Mouse (Mus musculus) kidney, postnatal 0 days (tissue): ENCODE results near the gene Nr2f6. TPM values are rescaled to one million over a fixed set of nuclear protein-coding genes. Genes with fewer than 3 reads are reported as not detected.
A peak's percentile ranks its signal among the peaks of the same experiment; 100 is the strongest.

Source experiments
- ATAC-seq: fragments of 200-750 bp; cut with Nextera tagmentation; replicated peaks from 2 replicates; pipeline ENCODE4 v1.8.0; 2017; ENCODE audit warnings: low read depth, moderate number of reproducible peaks, moderate TSS enrichment, moderate library complexity; ENCODE audit not compliant: low FRiP score
- DNase-seq: peaks from one replicate; pipeline ENCODE4 v3.0.0-alpha.2; 2016; ENCODE audit warnings: low spot score
- H3K27ac ChIP-seq: fragments of 300-500 bp; sonication (generic); 2 replicates; pipeline ENCODE4 v1.5.1; 2014; ENCODE audit warnings: mild to moderate bottlenecking
- H3K27me3 ChIP-seq: fragments of 300-500 bp; sonication (generic); 2 replicates; pipeline ENCODE4 v1.6.1; 2014; ENCODE audit warnings: low read length, mixed read lengths; ENCODE audit not compliant: insufficient read depth
- H3K36me3 ChIP-seq: fragments of 300-500 bp; sonication (generic); 2 replicates; pipeline ENCODE4 v1.6.1; 2014; ENCODE audit warnings: low read length, mixed read lengths; ENCODE audit not compliant: insufficient read depth
- H3K4me1 ChIP-seq: fragments of 300-500 bp; sonication (generic); replicated peaks from 2 replicates; pipeline ENCODE4 v1.6.1; 2014; ENCODE audit warnings: antibody characterized with exemption, low read length, mixed read lengths; ENCODE audit not compliant: insufficient read depth
- H3K4me2 ChIP-seq: fragments of 300-500 bp; sonication (generic); 2 replicates; pipeline ENCODE4 v1.6.1; 2014; ENCODE audit warnings: mild to moderate bottlenecking, low read length, moderate library complexity, mixed read lengths
- H3K4me3 ChIP-seq: fragments of 300-500 bp; sonication (generic); replicated peaks from 2 replicates; pipeline ENCODE4 v1.5.1; 2014; ENCODE audit warnings: low read depth, low read length
- H3K9ac ChIP-seq: fragments of 300-500 bp; sonication (generic); 2 replicates; pipeline ENCODE4 v1.6.1; 2014; ENCODE audit warnings: low read depth, low read length
- H3K9me3 ChIP-seq: fragments of 300-500 bp; sonication (generic); replicated peaks from 2 replicates; pipeline ENCODE4 v1.6.1; 2016; ENCODE audit warnings: low read length, inconsistent platforms, mixed read lengths
- CTCF ChIP-seq: IDR thresholded peaks from 2 replicates; pipeline ENCODE4 v1.5.1; 2016; ENCODE audit warnings: antibody characterized with exemption, low read depth, mild to moderate bottlenecking, moderate library complexity
- whole genome bisulfite sequencing: fragments of 180-500 bp; shearing (Covaris S2); extraction: QIAGEN DNeasy Blood & Tissue Kit; methylation state at CpG from one replicate; pipeline ENCODE4 v1.1.7; 2014; 5-methylcytosine and 5-hydroxymethylcytosine counted together
- polyA plus RNA-seq: library from polyadenylated mRNA; unstranded; fragments of >200 nt; fragmentation: Nextera tagmentation; extraction: Ambion mirVana; gene quantifications from 2 replicates; pipeline ENCODE4 v1.2.1, GENCODE M21; 2015

Nr2f6 gene
- polyA plus RNA-seq, result 110 and 138 TPM in 2 replicates

DNA sequence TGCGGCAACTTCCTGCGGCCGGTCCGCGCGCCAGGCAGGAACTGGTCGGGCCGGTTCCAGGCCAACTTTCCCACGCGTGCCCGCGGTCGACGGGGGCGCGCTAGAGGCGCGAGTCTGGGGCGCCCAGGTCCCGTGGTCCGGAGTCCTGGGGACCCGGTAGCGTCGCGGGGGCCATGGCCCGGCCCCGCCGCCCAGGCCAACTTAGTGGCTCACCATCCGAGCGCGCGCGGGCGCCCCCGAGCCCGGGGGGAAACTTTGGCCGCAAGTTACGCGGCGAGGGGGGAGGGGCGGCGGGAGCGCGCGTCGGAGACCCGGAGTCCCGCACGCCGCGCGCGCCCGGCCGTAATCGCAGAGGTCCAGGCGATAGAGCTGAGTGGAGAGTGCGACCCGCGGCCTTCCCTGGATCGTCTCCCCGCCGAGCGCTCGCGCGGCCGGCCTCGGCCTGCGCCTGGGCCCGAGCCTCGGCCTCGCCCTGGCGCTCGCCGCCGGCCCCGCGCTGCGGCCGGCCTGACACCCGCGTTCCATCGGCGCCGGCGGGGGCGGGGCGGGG lies at the start of gene Nr2f6:
Gene Nr2f6, minus strand, starts transcription at position 540 of the 550 bp plus-strand sequence.
- no peaks in the 10 kb centered on the region for H3K27me3 ChIP-seq
- H3K27ac ChIP-seq, result peak within 1 kb of the TSS; percentile 99
- no peak for DNase-seq
- peak within 1 kb of the TSS; percentile 89 for H3K4me3 ChIP-seq
- peak within 1 kb of the TSS; percentile 96 for H3K4me2 ChIP-seq
- under 1% methylated on average over 54 of the region's 89 CpGs for WGBS
- peaks cover 45% of the 10 kb centered on the region for H3K4me1 ChIP-seq
- ATAC-seq, result peak; percentile 14
- no peaks in the 10 kb centered on the region for H3K9me3 ChIP-seq
- TF ChIP-seq CTCF, result no peak
- peak within 1 kb of the TSS; percentile 93 for H3K9ac ChIP-seq
- peaks cover 12% of the 10 kb centered on the region for H3K36me3 ChIP-seq

DNA sequence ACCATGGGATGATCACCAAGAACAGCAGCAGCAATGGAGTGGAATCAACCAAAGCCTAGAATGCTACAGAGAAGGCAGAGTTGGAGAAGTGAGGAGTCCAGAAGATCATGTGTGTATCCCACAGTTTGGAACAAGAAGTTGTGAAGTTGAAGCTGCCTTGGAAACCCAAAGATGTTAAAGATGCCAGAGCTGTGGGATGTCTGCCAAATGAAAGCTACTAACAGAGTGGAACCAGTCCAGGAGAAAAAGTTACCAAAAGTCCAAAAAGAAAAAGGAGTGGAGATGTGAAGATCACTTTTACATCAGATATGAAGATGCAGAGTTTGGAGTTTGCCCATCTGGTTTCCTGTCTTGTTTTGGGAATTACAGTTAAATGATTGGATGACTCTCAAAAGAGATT lies 40.4 kb upstream of the Nr2f6 start:
- H3K4me3 ChIP-seq, result no peak overlapping the region
- no peaks in the 10 kb centered on the region for H3K4me1 ChIP-seq
- no peaks in the 10 kb centered on the region for H3K36me3 ChIP-seq
- no peak for TF ChIP-seq CTCF
- DNase-seq (no peak), ATAC-seq (no peak)
- H3K9ac ChIP-seq, result no peak overlapping the region
- no peaks in the 10 kb centered on the region for H3K27me3 ChIP-seq
- no peak overlapping the region for H3K27ac ChIP-seq
- H3K9me3 ChIP-seq, result no peaks in the 10 kb centered on the region
- no peak overlapping the region for H3K4me2 ChIP-seq

DNA sequence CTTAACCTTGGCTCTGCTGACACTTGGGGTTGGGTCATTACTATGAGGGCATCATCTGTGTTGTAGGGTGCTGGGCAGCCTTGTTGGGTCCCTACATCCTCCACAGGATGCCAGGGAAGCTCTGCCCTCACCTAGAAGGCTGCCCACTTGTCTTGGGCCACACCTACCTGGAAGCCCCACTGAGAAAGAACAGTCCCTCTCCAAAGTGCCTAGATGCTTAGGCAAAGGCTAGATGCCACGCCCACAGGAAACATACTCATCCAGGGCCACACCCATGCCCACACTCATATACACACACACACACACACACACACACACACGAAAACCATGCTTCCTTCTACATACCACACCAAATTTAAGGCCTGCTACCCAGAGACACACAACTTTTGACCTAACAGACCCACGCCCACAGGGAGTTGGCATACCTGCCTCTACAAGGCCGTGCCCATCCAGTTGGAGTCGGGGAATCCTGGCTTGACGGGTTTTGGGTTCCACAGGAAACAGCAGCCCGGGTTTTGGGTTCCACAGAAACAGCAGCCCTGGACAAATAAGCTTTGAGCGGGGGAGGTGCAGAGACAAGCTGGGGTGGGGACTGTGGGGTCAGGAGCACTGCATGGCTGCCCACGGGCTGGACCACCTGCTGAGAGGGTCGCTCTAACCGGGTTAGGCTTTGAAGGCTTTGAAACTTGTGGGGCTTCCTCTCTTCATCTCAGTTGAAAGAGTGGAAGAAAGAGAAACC lies 29.9 kb upstream of the Nr2f6 start:
- Histone ChIP-seq H3K9ac (no peak overlapping the region), H3K27ac (no peak overlapping the region), H3K4me3 (no peak overlapping the region), H3K9me3 (no peaks in the 10 kb centered on the region), H3K4me1 (no peaks in the 10 kb centered on the region), H3K27me3 (no peaks in the 10 kb centered on the region), H3K36me3 (0 out of 2 replicates have a peak, but pooled peaks cover 4% of the 10 kb centered on the region), H3K4me2 (no peak overlapping the region)
- ATAC-seq (no peak), DNase-seq (no peak)
- TF ChIP-seq CTCF, result no peak
- 32% methylated on average over 11 of the region's 11 CpGs for WGBS

DNA sequence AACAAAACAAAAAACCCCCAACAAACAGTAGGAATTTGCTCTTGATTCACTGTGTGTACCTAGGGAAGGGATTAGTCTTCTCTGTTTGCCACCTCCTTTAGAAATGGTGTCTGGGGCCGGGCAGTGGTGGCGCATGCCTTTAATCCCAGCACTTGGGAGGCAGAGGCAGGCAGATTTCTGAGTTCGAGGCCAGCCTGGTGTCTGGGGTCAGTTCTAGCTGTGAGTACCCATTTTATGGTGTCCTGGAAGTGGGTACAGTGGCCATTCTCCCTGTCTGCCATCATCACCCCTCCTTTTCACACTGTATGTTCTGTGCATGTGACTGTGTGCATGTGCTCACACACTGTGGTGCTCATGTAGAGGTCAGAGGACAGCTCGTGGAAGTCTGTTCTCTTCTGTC lies 26.5 kb upstream of the Nr2f6 start:
- WGBS, result 95% methylated on average over 4 of the region's 4 CpGs
- Histone ChIP-seq H3K4me1 (peaks cover 7% of the 10 kb centered on the region), H3K27me3 (no peaks in the 10 kb centered on the region), H3K36me3 (0 out of 2 replicates have a peak, but pooled peaks cover 4% of the 10 kb centered on the region), H3K4me2 (no peak overlapping the region), H3K9ac (no peak overlapping the region), H3K4me3 (no peak overlapping the region), H3K9me3 (no peaks in the 10 kb centered on the region), H3K27ac (no peak overlapping the region)
- DNase-seq, result no peak
- no peak for TF ChIP-seq CTCF
- no peak for ATAC-seq

DNA sequence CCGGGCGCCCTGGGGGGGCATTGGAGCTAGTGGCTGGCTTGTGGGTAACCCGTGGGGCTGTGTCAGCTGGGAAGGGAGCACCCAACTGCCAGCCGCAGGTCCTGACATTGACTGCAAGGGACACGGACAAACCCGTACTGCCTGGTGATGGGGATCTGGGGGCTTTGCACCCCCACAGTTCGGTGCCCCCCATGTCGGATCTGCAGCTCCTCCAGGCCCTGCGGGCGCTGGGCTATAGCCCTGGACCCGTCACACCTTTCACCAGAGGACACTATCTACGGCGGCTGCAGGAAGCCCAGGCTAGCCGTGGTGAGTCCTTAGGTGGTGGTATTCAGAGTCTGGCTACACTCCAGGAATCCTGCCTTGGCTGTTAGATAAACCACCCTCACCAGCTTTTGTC lies 25.7 kb upstream of the Nr2f6 start:
- no peak for DNase-seq

DNA sequence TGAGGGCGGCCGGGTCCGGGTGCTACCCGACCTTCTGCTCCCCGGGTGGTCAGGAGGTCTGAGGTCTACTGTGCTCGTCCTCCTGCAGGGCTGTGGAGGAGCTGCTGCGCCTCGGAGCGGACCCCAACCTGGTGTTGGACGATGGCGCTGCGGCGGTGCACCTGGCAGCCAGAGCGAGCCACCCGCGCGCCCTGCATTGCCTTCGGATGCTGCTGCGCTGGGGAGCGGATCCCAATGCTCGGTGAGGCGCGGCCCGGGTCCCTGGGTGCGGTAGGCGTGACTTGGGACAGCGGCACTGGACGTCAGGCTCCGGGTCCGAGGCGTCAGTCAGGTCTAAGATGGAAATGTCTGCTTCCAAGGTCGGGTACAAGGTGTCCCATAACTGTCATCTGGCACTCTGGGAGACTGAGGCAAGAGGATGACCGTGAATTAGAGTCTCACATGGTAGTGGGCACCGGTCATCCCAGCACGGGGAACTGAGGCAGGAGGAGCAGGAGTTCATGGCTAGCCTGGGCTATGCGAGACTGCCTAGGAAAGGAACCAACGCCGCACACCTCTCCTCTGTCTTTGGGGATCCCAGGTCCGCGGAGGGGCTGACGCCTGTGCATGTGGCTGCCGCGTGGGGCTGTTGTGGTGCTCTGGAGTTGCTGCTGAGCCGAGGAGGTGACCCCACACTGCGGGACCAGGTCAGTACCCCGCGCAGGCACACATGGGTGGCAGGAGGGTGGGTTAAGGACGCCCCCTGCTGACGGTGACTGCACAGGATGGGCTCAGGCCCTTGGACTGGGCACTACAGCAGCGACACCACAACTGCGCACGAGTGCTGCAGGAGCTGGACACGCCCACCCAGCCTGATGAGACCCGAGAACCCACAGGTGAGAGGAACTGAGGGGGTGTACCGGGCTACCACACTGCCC lies 24.6 kb upstream of the Nr2f6 start:
- ATAC-seq (peak; percentile 83), DNase-seq (peak; percentile 82)
- Histone ChIP-seq H3K9me3 (no peaks in the 10 kb centered on the region), H3K27me3 (no peaks in the 10 kb centered on the region), H3K4me1 (peaks cover 7% of the 10 kb centered on the region), H3K4me2 (peak overlapping the region; percentile 69), H3K4me3 (peak overlapping the region; percentile 44), H3K27ac (no peak overlapping the region), H3K36me3 (0 out of 2 replicates have a peak, but pooled peaks cover 4% of the 10 kb centered on the region), H3K9ac (peak overlapping the region; percentile 58)
- 1% methylated on average over 54 of the region's 55 CpGs for WGBS
- peak; percentile 85 for TF ChIP-seq CTCF

More for the DNA sequence above, 25.7 kb upstream of the Nr2f6 start:
- 94% methylated on average over 14 of the region's 14 CpGs for whole genome bisulfite sequencing
- H3K4me1 ChIP-seq, result peaks cover 7% of the 10 kb centered on the region
- no peak overlapping the region for H3K4me3 ChIP-seq
- no peak overlapping the region; the same call in 1 of the 2 replicates for H3K4me2 ChIP-seq
- H3K36me3 ChIP-seq, result 0 out of 2 replicates have a peak, but pooled peaks cover 4% of the 10 kb centered on the region
- no peaks in the 10 kb centered on the region for H3K27me3 ChIP-seq
- no peak overlapping the region for H3K27ac ChIP-seq
- no peak for TF ChIP-seq CTCF
- no peaks in the 10 kb centered on the region for H3K9me3 ChIP-seq
- H3K9ac ChIP-seq, result no peak overlapping the region
- no peak for ATAC-seq
